Mouse (Mus musculus) olfactory bulb, adult 2 months (tissue): ENCODE measurements at regions not wholly inside any gene's neighbourhood (a gene's known extent, or its start where the extent isn't known, plus 50 kb on each side); places are given as distances from the start of the nearest gene placed in this dataset.

Experiments
- CTCF ChIP-seq: fragments of 200-500 bp; IDR thresholded peaks from 2 replicates; pipeline ENCODE4 v1.5.1; 2012; ENCODE audit warnings: low read depth, mild to moderate bottlenecking, low read length, moderate library complexity; ENCODE audit not compliant: insufficient read depth
- POLR2A ChIP-seq: fragments of 200-500 bp; IDR thresholded peaks from 2 replicates; pipeline ENCODE4 v1.6.1; 2012; ENCODE audit warnings: mild to moderate bottlenecking, low read depth, low read length, moderate library complexity; ENCODE audit not compliant: insufficient read depth

DNA sequence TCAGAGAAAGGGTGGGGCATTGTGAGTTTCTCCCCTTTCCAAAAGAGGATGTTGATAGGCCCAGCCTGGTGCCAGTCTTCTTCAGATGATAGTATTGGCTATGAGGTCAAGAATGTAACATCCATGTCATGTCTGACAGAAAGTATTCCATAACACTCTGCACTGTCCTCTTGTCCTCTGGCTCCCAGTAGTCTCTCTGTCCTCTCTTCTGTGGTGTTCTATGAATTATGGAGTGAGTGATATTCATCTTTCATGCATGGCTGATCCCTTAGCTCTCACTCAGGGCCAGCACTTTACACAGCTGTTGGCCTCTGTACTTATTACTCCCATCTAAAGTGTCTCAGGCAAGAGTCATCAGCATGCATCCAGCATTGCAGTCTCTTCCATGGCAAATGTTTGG, 319.9 kb upstream of the Rasgrp1 start:
- TF ChIP-seq CTCF (no peak), POLR2A (no peak)
